Mouse (Mus musculus): Measurements from ENCODE around the gene Mex3b. TPM values are rescaled to one million over a fixed set of nuclear protein-coding genes. Genes with fewer than 3 reads are reported as not detected.
A peak's percentile ranks its signal among the peaks of the same experiment; 100 is the strongest.

Mex3b gene
- polyA plus RNA-seq, 1 experiment from 2014 or later: 16.3 TPM

GRCm38 (mm10) chr7:82864260-82864990 lies 2.7 kb upstream of the Mex3b start:
- no peaks in the 10 kb centered on the region for H3K9me3 ChIP-seq (ENCODE audit: control insufficient read depth, low read length)
- no peak for ATAC-seq (ENCODE audit: low FRiP score, low TSS enrichment)
- H3K36me3 ChIP-seq (ENCODE audit: control insufficient read depth, insufficient read depth, low read length): peaks cover 4% of the 10 kb centered on the region
- no peak overlapping the region for H3K4me3 ChIP-seq (ENCODE audit: low read length)
- peak overlapping the region; percentile 98; the same call in 1 of the 2 replicates for H3K9ac ChIP-seq (ENCODE audit: low read depth, low read length)
- 50% methylated on average over 8 of the region's 8 CpGs for WGBS
- H3K27ac ChIP-seq (ENCODE audit: low read depth, low read length): peak overlapping the region; percentile 88; the same call in 1 of the 2 replicates
- no peaks in the 10 kb centered on the region for H3K27me3 ChIP-seq (ENCODE audit: control insufficient read depth, insufficient read depth, low read length)
- H3K4me1 ChIP-seq (ENCODE audit: control insufficient read depth, insufficient read depth, low read length): peaks cover 9% of the 10 kb centered on the region
- H3K4me2 ChIP-seq (replicated peaks; ENCODE audit: low read depth, low read length): peak overlapping the region; percentile 93

- ATAC-seq (ENCODE audit: low FRiP score, low TSS enrichment): no peak
- Histone ChIP-seq H3K27me3 (ENCODE audit: control insufficient read depth, insufficient read depth, low read length) (no peaks in the 10 kb centered on the region), H3K9me3 (ENCODE audit: control insufficient read depth, low read length) (no peaks in the 10 kb centered on the region), H3K4me3 (ENCODE audit: low read length) (peak overlapping the region; percentile 98), H3K36me3 (ENCODE audit: control insufficient read depth, insufficient read depth, low read length) (peaks cover 12% of the 10 kb centered on the region), H3K27ac (ENCODE audit: low read depth, low read length) (peak overlapping the region; percentile 88), H3K9ac (ENCODE audit: low read depth, low read length) (peak overlapping the region; percentile 98), H3K4me1 (ENCODE audit: control insufficient read depth, insufficient read depth, low read length) (peaks cover 13% of the 10 kb centered on the region), H3K4me2 (replicated peaks; ENCODE audit: low read depth, low read length) (peak overlapping the region; percentile 93)
- 1% methylated on average over 22 of the region's 22 CpGs for WGBS
These were observed 2.0 kb upstream of the Mex3b start for GRCm38 (mm10) chr7:82864991-82865771.

GRCm38 (mm10) chr7:82865834-82866485 lies 1.2 kb upstream of the Mex3b start:
- Histone ChIP-seq H3K9me3 (ENCODE audit: control insufficient read depth, low read length) (no peaks in the 10 kb centered on the region), H3K27me3 (ENCODE audit: control insufficient read depth, insufficient read depth, low read length) (no peaks in the 10 kb centered on the region), H3K4me1 (ENCODE audit: control insufficient read depth, insufficient read depth, low read length) (peaks cover 16% of the 10 kb centered on the region), H3K4me2 (replicated peaks; ENCODE audit: low read depth, low read length) (peak overlapping the region; percentile 93), H3K4me3 (ENCODE audit: low read length) (peak overlapping the region; percentile 98), H3K36me3 (ENCODE audit: control insufficient read depth, insufficient read depth, low read length) (peaks cover 15% of the 10 kb centered on the region), H3K9ac (ENCODE audit: low read depth, low read length) (peak overlapping the region; percentile 98), H3K27ac (ENCODE audit: low read depth, low read length) (peak overlapping the region; percentile 99)
- peak; percentile 90 for ATAC-seq (ENCODE audit: low FRiP score, low TSS enrichment)
- WGBS: under 1% methylated on average over 53 of the region's 70 CpGs

GRCm38 (mm10) chr7:82866486-82867270 lies 455 bp upstream of the Mex3b start:
- H3K4me3 ChIP-seq (ENCODE audit: low read length): peak overlapping the region; percentile 98
- peak overlapping the region; percentile 98 for H3K9ac ChIP-seq (ENCODE audit: low read depth, low read length)
- H3K36me3 ChIP-seq (ENCODE audit: control insufficient read depth, insufficient read depth, low read length): peaks cover 17% of the 10 kb centered on the region
- H3K4me2 ChIP-seq (replicated peaks; ENCODE audit: low read depth, low read length): peak overlapping the region; percentile 77
- no peaks in the 10 kb centered on the region for H3K27me3 ChIP-seq (ENCODE audit: control insufficient read depth, insufficient read depth, low read length)
- peaks cover 16% of the 10 kb centered on the region for H3K4me1 ChIP-seq (ENCODE audit: control insufficient read depth, insufficient read depth, low read length)
- H3K9me3 ChIP-seq (ENCODE audit: control insufficient read depth, low read length): no peaks in the 10 kb centered on the region
- under 1% methylated on average over 64 of the region's 68 CpGs for whole genome bisulfite sequencing
- peak; percentile 84 for ATAC-seq (ENCODE audit: low FRiP score, low TSS enrichment)
- peak overlapping the region; percentile 99 for H3K27ac ChIP-seq (ENCODE audit: low read depth, low read length)

- Histone ChIP-seq H3K4me1 (ENCODE audit: control insufficient read depth, insufficient read depth, low read length) (peaks cover 13% of the 10 kb centered on the region), H3K4me2 (replicated peaks; ENCODE audit: low read depth, low read length) (peak overlapping the region; percentile 77), H3K36me3 (ENCODE audit: control insufficient read depth, insufficient read depth, low read length) (peaks cover 20% of the 10 kb centered on the region), H3K9ac (ENCODE audit: low read depth, low read length) (peak overlapping the region; percentile 98), H3K27me3 (ENCODE audit: control insufficient read depth, insufficient read depth, low read length) (no peaks in the 10 kb centered on the region), H3K27ac (ENCODE audit: low read depth, low read length) (peak overlapping the region; percentile 99), H3K9me3 (ENCODE audit: control insufficient read depth, low read length) (no peaks in the 10 kb centered on the region), H3K4me3 (ENCODE audit: low read length) (peak overlapping the region; percentile 98)
- WGBS: under 1% methylated on average over 55 of the region's 56 CpGs
- ATAC-seq (ENCODE audit: low FRiP score, low TSS enrichment): no peak
These were observed 1.4 kb downstream of the Mex3b start for GRCm38 (mm10) chr7:82868309-82869230.

GRCm38 (mm10) chr7:82869231-82870147 lies 2.4 kb downstream of the Mex3b start:
- peak overlapping the region; percentile 77 for H3K4me2 ChIP-seq (replicated peaks; ENCODE audit: low read depth, low read length)
- peak overlapping the region; percentile 98 for H3K4me3 ChIP-seq (ENCODE audit: low read length)
- no peaks in the 10 kb centered on the region for H3K9me3 ChIP-seq (ENCODE audit: control insufficient read depth, low read length)
- H3K27me3 ChIP-seq (ENCODE audit: control insufficient read depth, insufficient read depth, low read length): no peaks in the 10 kb centered on the region
- 2% methylated on average over 56 of the region's 56 CpGs for WGBS
- H3K36me3 ChIP-seq (ENCODE audit: control insufficient read depth, insufficient read depth, low read length): peaks cover 20% of the 10 kb centered on the region
- peaks cover 12% of the 10 kb centered on the region for H3K4me1 ChIP-seq (ENCODE audit: control insufficient read depth, insufficient read depth, low read length)
- no peak overlapping the region for H3K27ac ChIP-seq (ENCODE audit: low read depth, low read length)
- H3K9ac ChIP-seq (ENCODE audit: low read depth, low read length): peak overlapping the region; percentile 98
- ATAC-seq (ENCODE audit: low FRiP score, low TSS enrichment): no peak

- H3K4me3 ChIP-seq (ENCODE audit: low read length): peak overlapping the region; percentile 98
- peaks cover 20% of the 10 kb centered on the region for H3K36me3 ChIP-seq (ENCODE audit: control insufficient read depth, insufficient read depth, low read length)
- peak overlapping the region; percentile 98; the same call in 1 of the 2 replicates for H3K9ac ChIP-seq (ENCODE audit: low read depth, low read length)
- H3K4me1 ChIP-seq (ENCODE audit: control insufficient read depth, insufficient read depth, low read length): peaks cover 12% of the 10 kb centered on the region
- WGBS: 19% methylated on average over 18 of the region's 18 CpGs
- H3K27me3 ChIP-seq (ENCODE audit: control insufficient read depth, insufficient read depth, low read length): no peaks in the 10 kb centered on the region
- H3K27ac ChIP-seq (ENCODE audit: low read depth, low read length): no peak overlapping the region
- peak overlapping the region; percentile 77 for H3K4me2 ChIP-seq (replicated peaks; ENCODE audit: low read depth, low read length)
- H3K9me3 ChIP-seq (ENCODE audit: control insufficient read depth, low read length): no peaks in the 10 kb centered on the region
- ATAC-seq (ENCODE audit: low FRiP score, low TSS enrichment): no peak
These were observed 3.0 kb downstream of the Mex3b start for GRCm38 (mm10) chr7:82870148-82870513.

Data from kidney, embryonic 14.5 days (tissue).